Mouse (Mus musculus): ENCODE measurements at regions not wholly inside any gene's neighbourhood (a gene's known extent, or its start where the extent isn't known, plus 50 kb on each side); places are given as distances from the start of the nearest gene placed in this dataset.
A peak's percentile ranks its signal among the peaks of the same experiment; 100 is the strongest.

DNA sequence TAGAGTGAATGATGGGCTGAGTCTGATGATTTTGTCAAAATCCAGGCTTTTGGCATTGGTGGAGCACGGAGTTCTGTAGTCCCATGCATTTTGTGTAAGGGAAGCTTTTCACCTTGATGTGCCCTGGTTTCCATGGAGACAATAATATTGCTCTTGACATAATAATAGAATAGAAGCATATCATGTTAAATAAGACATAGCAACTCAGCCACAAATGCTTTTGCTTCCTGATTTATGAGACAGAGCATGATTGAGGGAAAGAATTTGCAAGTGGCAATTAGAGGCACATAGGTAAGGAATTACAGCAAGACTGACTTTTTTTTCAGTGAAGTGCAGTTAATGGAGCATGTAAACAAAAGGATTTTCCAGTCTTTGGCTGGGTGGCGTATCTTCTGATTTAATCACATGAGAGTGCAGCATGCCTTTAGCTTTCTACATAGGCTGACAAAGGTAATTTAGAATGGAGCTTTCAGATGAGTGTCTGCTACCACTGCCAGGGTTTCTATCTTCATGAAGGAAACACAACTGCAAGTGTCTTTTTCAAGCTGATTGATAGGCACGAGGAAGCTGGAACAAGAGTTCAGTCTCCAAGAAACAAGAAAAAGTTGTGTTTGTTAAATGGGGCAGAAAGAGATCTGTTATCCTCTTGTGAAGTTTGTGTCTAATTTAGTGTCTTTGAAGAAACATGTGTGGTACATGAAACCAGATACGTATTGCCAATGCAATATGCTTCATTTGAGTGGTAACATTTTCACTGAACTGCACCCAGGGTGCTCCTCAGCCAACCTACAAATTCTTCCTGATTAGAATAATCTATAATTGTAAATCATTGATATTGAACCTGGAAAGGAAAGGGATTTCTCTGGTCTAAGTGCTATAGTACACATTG, 1913.2 kb downstream of the 9330182O14Rik start:
- WGBS: 17% methylated on average over 4 of the region's 4 CpGs
- Histone ChIP-seq H3K27me3 (ENCODE audit: control insufficient read depth, insufficient read depth, low read length) (no peaks in the 10 kb centered on the region), H3K27ac (ENCODE audit: low read depth, low read length) (no peak overlapping the region), H3K4me2 (ENCODE audit: low read depth, low read length) (no peak overlapping the region), H3K9ac (replicated peaks; ENCODE audit: low read depth, low read length) (no peak overlapping the region), H3K4me1 (ENCODE audit: control insufficient read depth, insufficient read depth, low read length) (no peaks in the 10 kb centered on the region), H3K36me3 (ENCODE audit: control insufficient read depth, insufficient read depth, low read length) (no peaks in the 10 kb centered on the region), H3K9me3 (ENCODE audit: control insufficient read depth, low read length) (no peaks in the 10 kb centered on the region), H3K4me3 (ENCODE audit: low read depth, low read length) (no peak overlapping the region)
- peak; percentile 90 for ATAC-seq (ENCODE audit: low read depth)

DNA sequence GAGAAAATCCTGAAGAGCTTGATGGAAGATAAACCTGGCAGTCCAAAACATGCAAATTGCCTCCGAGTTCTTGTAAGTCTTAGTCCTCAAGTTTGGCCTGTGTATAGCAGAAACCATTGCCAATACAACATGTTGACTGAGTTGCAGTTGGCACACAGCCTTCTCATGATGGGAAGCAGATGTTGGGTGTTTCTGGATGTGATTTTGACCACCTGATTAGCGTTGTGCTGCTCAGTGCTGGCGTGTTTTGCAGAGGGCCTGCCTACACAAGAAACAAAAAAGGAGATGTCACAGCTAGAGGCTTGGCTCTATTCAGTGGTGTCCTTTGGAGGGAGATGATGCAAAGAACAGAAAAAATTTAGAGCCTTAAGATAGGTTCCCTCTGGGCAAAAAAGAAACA, 1922.6 kb downstream of the 9330182O14Rik start:
- Histone ChIP-seq H3K27ac (ENCODE audit: low read depth, low read length) (no peak overlapping the region), H3K9me3 (ENCODE audit: control insufficient read depth, low read length) (no peaks in the 10 kb centered on the region), H3K4me2 (ENCODE audit: low read depth, low read length) (no peak overlapping the region), H3K36me3 (ENCODE audit: control insufficient read depth, insufficient read depth, low read length) (no peaks in the 10 kb centered on the region), H3K4me3 (ENCODE audit: low read depth, low read length) (no peak overlapping the region), H3K9ac (replicated peaks; ENCODE audit: low read depth, low read length) (no peak overlapping the region), H3K4me1 (ENCODE audit: control insufficient read depth, insufficient read depth, low read length) (no peaks in the 10 kb centered on the region), H3K27me3 (ENCODE audit: control insufficient read depth, insufficient read depth, low read length) (no peaks in the 10 kb centered on the region)
- no peak for ATAC-seq (ENCODE audit: low read depth)
- WGBS: 75% methylated on average over 3 of the region's 3 CpGs

DNA sequence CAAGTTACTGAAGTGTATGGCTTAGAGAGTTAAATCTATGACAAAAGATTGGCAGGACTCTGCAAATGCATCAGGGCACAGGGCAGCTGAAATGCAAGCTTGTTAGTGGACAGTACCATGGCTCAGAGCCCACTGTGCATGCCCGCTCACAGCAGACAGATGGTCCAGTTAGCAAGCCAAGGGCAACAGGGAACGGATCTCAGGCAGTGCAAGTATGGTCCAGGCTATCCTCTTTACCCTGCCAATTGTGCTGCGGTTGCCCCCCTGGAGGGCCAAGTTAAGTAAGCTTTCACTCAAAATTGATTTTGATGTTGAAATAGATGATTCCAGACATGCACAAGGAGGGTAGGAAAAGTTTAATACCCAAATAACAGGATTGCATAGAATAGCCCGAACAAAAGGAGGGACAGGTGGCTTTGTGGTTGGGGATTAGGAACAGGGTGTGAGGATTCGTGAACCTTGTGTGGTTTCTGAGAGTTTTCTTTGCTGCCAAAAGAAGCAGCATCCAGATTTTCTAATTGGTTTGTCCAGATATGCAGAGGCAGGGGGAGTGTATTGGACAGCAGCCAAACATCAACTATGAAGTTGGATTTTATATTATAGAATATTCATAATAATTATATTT, 1934.2 kb downstream of the 9330182O14Rik start:
- no peak overlapping the region for H3K9ac ChIP-seq (replicated peaks; ENCODE audit: low read depth, low read length)
- H3K27me3 ChIP-seq (ENCODE audit: control insufficient read depth, insufficient read depth, low read length): no peaks in the 10 kb centered on the region
- no peak overlapping the region; the same call in none of the 2 replicates for H3K27ac ChIP-seq (ENCODE audit: low read depth, low read length)
- no peaks in the 10 kb centered on the region for H3K4me1 ChIP-seq (ENCODE audit: control insufficient read depth, insufficient read depth, low read length)
- no peak overlapping the region for H3K4me2 ChIP-seq (ENCODE audit: low read depth, low read length)
- no peaks in the 10 kb centered on the region for H3K36me3 ChIP-seq (ENCODE audit: control insufficient read depth, insufficient read depth, low read length)
- H3K4me3 ChIP-seq (ENCODE audit: low read depth, low read length): no peak overlapping the region
- WGBS: 73% methylated on average over 5 of the region's 5 CpGs
- H3K9me3 ChIP-seq (ENCODE audit: control insufficient read depth, low read length): no peaks in the 10 kb centered on the region
- ATAC-seq (ENCODE audit: low read depth): peak; percentile 65

DNA sequence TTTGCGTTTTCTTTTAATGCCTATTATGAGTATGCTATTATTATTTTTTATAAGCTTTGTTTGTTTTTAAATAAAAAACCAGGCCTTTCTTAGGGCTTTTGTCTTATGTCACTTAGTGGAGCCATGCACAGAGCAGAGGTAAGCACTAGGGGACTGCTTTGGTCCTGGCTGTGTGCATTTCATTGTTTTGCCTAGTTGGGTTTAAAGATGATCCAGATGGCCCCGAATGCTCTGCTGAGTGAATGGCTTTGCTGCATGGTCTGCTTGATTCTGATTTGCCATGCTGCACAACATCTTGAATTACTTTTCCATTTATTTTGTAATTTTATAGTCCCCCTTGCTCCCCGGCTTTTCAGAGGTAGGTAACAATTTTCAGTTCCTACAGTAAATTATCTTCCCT, 1934.9 kb downstream of the 9330182O14Rik start:
- no peak overlapping the region for H3K9ac ChIP-seq (replicated peaks; ENCODE audit: low read depth, low read length)
- no peaks in the 10 kb centered on the region for H3K36me3 ChIP-seq (ENCODE audit: control insufficient read depth, insufficient read depth, low read length)
- H3K4me1 ChIP-seq (ENCODE audit: control insufficient read depth, insufficient read depth, low read length): no peaks in the 10 kb centered on the region
- ATAC-seq (ENCODE audit: low read depth): peak; percentile 65; the same call in 1 of the 2 replicates
- H3K4me2 ChIP-seq (ENCODE audit: low read depth, low read length): no peak overlapping the region
- H3K27ac ChIP-seq (ENCODE audit: low read depth, low read length): no peak overlapping the region
- H3K27me3 ChIP-seq (ENCODE audit: control insufficient read depth, insufficient read depth, low read length): no peaks in the 10 kb centered on the region
- WGBS: 59% methylated on average over 3 of the region's 3 CpGs
- H3K4me3 ChIP-seq (ENCODE audit: low read depth, low read length): no peak overlapping the region
- no peaks in the 10 kb centered on the region for H3K9me3 ChIP-seq (ENCODE audit: control insufficient read depth, low read length)

DNA sequence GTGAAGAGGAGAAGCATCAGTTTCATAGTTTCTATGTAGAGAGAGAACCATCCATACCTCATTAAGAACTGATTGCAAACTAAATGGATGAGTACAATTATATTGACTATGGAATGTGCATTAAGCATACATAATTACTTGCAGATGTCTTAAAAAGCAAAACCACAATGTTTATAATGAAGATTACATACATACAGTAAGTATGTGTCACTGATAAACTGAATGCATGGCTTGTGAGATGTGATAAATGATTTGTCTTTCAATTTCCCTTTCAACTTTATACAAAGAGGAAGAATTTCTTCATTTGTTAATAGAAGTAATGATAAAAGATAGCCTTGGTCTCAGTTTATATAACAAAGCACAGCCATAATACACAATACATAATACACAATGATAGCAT, 1939.3 kb downstream of the 9330182O14Rik start:
- Histone ChIP-seq H3K4me1 (ENCODE audit: control insufficient read depth, insufficient read depth, low read length) (no peaks in the 10 kb centered on the region), H3K4me3 (ENCODE audit: low read depth, low read length) (no peak overlapping the region), H3K4me2 (ENCODE audit: low read depth, low read length) (no peak overlapping the region), H3K9me3 (ENCODE audit: control insufficient read depth, low read length) (no peaks in the 10 kb centered on the region), H3K36me3 (ENCODE audit: control insufficient read depth, insufficient read depth, low read length) (no peaks in the 10 kb centered on the region), H3K27me3 (ENCODE audit: control insufficient read depth, insufficient read depth, low read length) (no peaks in the 10 kb centered on the region), H3K9ac (replicated peaks; ENCODE audit: low read depth, low read length) (no peak overlapping the region), H3K27ac (ENCODE audit: low read depth, low read length) (no peak overlapping the region)
- no peak for ATAC-seq (ENCODE audit: low read depth)

DNA sequence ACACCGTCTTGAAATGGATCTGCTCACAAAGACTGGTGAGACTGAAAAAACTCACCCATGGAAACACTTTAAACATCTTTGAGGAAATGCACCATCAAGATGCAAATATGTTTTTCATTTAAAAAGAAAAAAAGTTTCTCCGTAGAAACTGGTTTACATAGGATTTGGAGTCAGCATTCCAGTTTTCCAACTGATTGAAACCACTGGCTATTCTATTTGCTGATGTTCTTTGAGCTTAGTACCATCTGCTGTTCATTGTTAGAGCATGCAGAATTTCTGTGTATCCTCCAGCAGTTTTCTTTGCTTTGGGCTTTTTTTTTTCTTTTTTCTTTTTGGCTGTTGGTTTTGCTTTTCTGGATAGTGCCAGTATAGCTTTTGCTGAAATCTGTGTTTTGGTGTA, 1948.3 kb downstream of the 9330182O14Rik start:
- Histone ChIP-seq H3K27ac (ENCODE audit: low read depth, low read length) (no peak overlapping the region), H3K9ac (replicated peaks; ENCODE audit: low read depth, low read length) (no peak overlapping the region), H3K27me3 (ENCODE audit: control insufficient read depth, insufficient read depth, low read length) (no peaks in the 10 kb centered on the region), H3K4me1 (ENCODE audit: control insufficient read depth, insufficient read depth, low read length) (no peaks in the 10 kb centered on the region), H3K36me3 (ENCODE audit: control insufficient read depth, insufficient read depth, low read length) (no peaks in the 10 kb centered on the region), H3K4me2 (ENCODE audit: low read depth, low read length) (no peak overlapping the region), H3K4me3 (ENCODE audit: low read depth, low read length) (no peak overlapping the region), H3K9me3 (ENCODE audit: control insufficient read depth, low read length) (no peaks in the 10 kb centered on the region)
- ATAC-seq (ENCODE audit: low read depth): no peak
- WGBS: 85% methylated on average over 2 of the region's 2 CpGs

DNA sequence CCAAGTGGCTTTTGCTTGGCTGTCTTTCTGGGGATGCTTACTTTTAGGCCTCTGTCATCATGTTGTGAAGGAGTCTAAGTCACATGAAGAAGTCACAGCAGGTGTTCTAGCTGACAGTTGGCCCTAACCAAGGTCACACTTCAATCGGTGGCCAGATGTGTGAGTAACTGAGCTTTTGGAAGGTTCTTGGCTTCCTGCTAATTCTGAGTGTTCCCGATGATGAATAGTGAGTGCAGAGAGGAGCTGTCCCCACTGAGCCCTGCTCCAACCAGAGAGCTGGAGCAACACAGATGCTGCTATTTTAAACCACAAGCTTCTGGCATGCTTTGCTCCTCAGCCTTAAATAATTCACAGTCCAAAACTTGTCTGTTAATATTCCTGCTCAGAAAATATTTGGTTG, 1966.6 kb downstream of the 9330182O14Rik start:
- Histone ChIP-seq H3K27ac (ENCODE audit: low read depth, low read length) (no peak overlapping the region), H3K4me2 (ENCODE audit: low read depth, low read length) (no peak overlapping the region), H3K9ac (replicated peaks; ENCODE audit: low read depth, low read length) (no peak overlapping the region), H3K4me1 (ENCODE audit: control insufficient read depth, insufficient read depth, low read length) (no peaks in the 10 kb centered on the region), H3K4me3 (ENCODE audit: low read depth, low read length) (no peak overlapping the region), H3K9me3 (ENCODE audit: control insufficient read depth, low read length) (no peaks in the 10 kb centered on the region), H3K36me3 (ENCODE audit: control insufficient read depth, insufficient read depth, low read length) (no peaks in the 10 kb centered on the region), H3K27me3 (ENCODE audit: control insufficient read depth, insufficient read depth, low read length) (no peaks in the 10 kb centered on the region)
- ATAC-seq (ENCODE audit: low read depth): no peak
- WGBS: 70% methylated on average over 2 of the region's 2 CpGs

DNA sequence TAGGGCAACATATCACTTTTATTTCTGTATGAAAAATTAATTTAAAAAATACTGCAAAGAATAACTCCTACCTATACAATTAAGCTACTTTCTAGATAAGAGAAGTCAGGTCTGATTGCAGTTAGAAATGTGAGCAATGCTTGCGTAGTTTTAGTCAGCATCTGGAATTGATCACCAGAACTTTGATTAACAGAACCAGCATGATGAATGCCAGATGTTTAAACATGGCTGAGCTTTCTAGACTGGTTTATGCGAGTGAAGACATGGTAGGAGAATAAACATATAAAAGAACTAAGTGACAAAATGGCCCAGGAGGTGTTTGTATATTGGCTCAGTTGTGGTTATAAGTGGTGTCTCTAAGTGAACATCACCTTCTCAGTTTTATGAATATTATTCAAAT, 1970.7 kb downstream of the 9330182O14Rik start:
- ATAC-seq (ENCODE audit: low read depth): no peak
- whole genome bisulfite sequencing: 87% methylated on average over 2 of the region's 2 CpGs
- no peaks in the 10 kb centered on the region for H3K9me3 ChIP-seq (ENCODE audit: control insufficient read depth, low read length)
- H3K27me3 ChIP-seq (ENCODE audit: control insufficient read depth, insufficient read depth, low read length): no peaks in the 10 kb centered on the region
- no peaks in the 10 kb centered on the region for H3K4me1 ChIP-seq (ENCODE audit: control insufficient read depth, insufficient read depth, low read length)
- H3K9ac ChIP-seq (replicated peaks; ENCODE audit: low read depth, low read length): no peak overlapping the region
- no peak overlapping the region for H3K27ac ChIP-seq (ENCODE audit: low read depth, low read length)
- H3K36me3 ChIP-seq (ENCODE audit: control insufficient read depth, insufficient read depth, low read length): no peaks in the 10 kb centered on the region
- H3K4me3 ChIP-seq (ENCODE audit: low read depth, low read length): no peak overlapping the region
- no peak overlapping the region for H3K4me2 ChIP-seq (ENCODE audit: low read depth, low read length)

DNA sequence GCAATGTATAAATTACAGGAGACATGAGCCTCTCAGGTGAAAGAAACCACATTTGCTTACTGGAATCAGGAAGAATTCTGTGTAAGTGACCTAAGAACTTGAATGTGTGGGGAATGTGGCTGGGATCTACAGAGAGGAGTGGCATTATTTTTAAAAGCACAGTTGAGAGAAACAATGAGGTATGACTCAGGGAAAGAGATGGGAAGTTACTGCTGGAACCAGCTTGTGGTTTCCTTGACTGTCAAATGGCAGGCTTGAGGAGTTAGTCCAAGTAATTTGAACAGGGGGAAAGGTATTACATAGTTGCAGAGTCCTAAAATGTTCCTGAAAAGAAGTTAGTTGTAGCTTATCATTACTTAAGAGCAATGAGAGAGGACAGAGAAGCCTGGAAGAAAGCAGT, 1972.9 kb downstream of the 9330182O14Rik start:
- no peak for ATAC-seq (ENCODE audit: low read depth)
- Histone ChIP-seq H3K4me3 (ENCODE audit: low read depth, low read length) (no peak overlapping the region), H3K36me3 (ENCODE audit: control insufficient read depth, insufficient read depth, low read length) (no peaks in the 10 kb centered on the region), H3K4me1 (ENCODE audit: control insufficient read depth, insufficient read depth, low read length) (no peaks in the 10 kb centered on the region), H3K27ac (ENCODE audit: low read depth, low read length) (no peak overlapping the region), H3K27me3 (ENCODE audit: control insufficient read depth, insufficient read depth, low read length) (no peaks in the 10 kb centered on the region), H3K9me3 (ENCODE audit: control insufficient read depth, low read length) (no peaks in the 10 kb centered on the region), H3K4me2 (ENCODE audit: low read depth, low read length) (no peak overlapping the region), H3K9ac (replicated peaks; ENCODE audit: low read depth, low read length) (no peak overlapping the region)

Data from neural tube, embryonic 14.5 days (tissue).